Mouse (Mus musculus) cortical plate, adult 2 months (tissue): ENCODE data around the gene Ky.

ENCODE experiments used
- CTCF ChIP-seq: fragments of 200-500 bp; IDR thresholded peaks from 2 replicates; pipeline ENCODE4 v1.5.1; 2011; ENCODE audit warnings: mild to moderate bottlenecking, control low read depth, low read length; ENCODE audit not compliant: insufficient read depth; ENCODE audit errors: extremely low read depth
- POLR2A ChIP-seq: fragments of 200-500 bp; IDR thresholded peaks from 2 replicates; pipeline ENCODE4 v1.6.1; 2011; ENCODE audit warnings: mild to moderate bottlenecking, low read length, control low read depth; ENCODE audit not compliant: insufficient read depth; ENCODE audit errors: extremely low read depth

DNA sequence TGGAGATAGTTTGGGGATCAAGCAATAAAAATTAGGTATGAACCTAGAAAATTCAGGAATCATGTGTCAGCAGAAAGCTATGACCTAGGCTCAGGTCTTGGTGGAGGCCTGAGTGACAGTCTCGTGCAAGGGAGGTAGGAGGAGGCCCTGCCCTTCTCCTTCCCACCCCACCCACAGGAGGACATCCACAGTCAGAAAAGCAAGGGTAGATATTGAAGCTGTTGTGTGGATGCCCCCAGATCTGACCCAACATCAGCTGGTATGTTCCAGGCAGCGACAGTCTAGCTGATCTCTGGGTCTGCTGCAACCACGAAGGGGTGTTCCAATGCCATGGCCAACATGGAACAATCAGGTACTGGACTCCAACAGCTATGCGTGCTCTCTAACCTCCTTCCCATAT is 10.3 kb upstream of the Ky start:
- TF ChIP-seq CTCF (no peak), POLR2A (no peak)
